Mouse (Mus musculus): ENCODE results near the gene Copz2. TPM values are rescaled to one million over a fixed set of nuclear protein-coding genes. Genes with fewer than 3 reads are reported as not detected.

Gene Copz2
- total and polyA plus RNA-seq, 3 experiments, result 0.35 to 4.1 (median 0.99) TPM

DNA sequence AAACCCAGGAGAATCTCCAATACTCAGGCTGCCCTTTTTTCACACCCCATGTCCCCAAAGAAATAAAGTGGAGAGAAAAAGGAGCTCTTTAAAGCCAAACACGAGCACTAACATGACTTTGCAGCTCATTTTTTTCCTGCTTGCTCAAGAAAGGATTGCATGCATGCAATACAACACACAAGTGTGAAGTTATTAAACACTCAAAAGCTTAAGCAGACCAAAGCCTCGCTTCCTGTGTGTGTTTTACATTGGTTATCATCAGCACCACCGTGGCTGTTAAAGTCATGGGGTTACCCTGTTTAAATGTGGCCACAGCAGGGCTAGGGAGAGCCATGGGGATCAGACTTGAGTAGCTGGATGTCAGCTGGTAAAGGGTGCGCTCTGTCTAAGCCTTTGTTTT lies 27.4 kb downstream of the Copz2 start:
- in situ Hi-C loops (cut with MboI; ENCODE audit: low pct_ligation_motif_present, low pct_unique_long_range_greater_than_20kb, low sequenced_read_pairs), result no loop called here
- Histone ChIP-seq H3K9me3 (replicated peaks; ENCODE audit: low read length) (no peaks in the 10 kb centered on the region), H3K36me3 (replicated peaks in 1 of 2; ENCODE audit: control insufficient read depth in 1 of 2, insufficient read depth in 1 of 2, low read length in 1 of 2) (no peaks in the 10 kb centered on the region), H3K4me3 (replicated peaks in 1 of 3; ENCODE audit: low read depth in 2 of 3, low read length in 2 of 3, poor library complexity in 1 of 3) (no peak overlapping the region), H3K4me1 (ENCODE audit: control insufficient read depth in 1 of 2, insufficient read depth in 2 of 2) (peaks cover 8 to 37% of the 10 kb centered on the region in 2 experiments; a peak in 3 of 4 replicates), H3K9ac (ENCODE audit: insufficient read depth, low read depth) (no peak overlapping the region), H3K79me2 (replicated peaks; ENCODE audit: control insufficient read depth, extremely low read depth, insufficient read depth, poor library complexity, severe bottlenecking) (no peaks in the 10 kb centered on the region), H3K27ac (ENCODE audit: insufficient read depth, low read depth) (no peak overlapping the region), H3K27me3 (replicated peaks) (peaks cover 95% of the 10 kb centered on the region), H3K4me2 (ENCODE audit: insufficient read depth, low read depth, poor library complexity, severe bottlenecking) (no peak overlapping the region)
- dilution Hi-C loops (cut with MboI; ENCODE audit: extremely low pct_ligation_motif_present, extremely low pct_unique_long_range_greater_than_20kb, low sequenced_read_pairs), result no loop called here
- no peak for DNase-seq (ENCODE audit: extremely low read depth)
- no peak for TF ChIP-seq USF1 (IDR thresholded peaks at IDR 0.05; ENCODE audit: low read depth, low read length)
- TF ChIP-seq IRF4 (IDR thresholded peaks at IDR 0.05; ENCODE audit: low read depth, low read length), result no peak
- no peak for TF ChIP-seq HCFC1 (IDR thresholded peaks at IDR 0.05; ENCODE audit: low read depth, low read length)
- TF ChIP-seq POLR2AphosphoS2 (IDR thresholded peaks at IDR 0.05; ENCODE audit: low read depth, low read length), result no peak
- no peak for TF ChIP-seq TBP (conservative IDR thresholded peaks at IDR 0.05; ENCODE audit: low read depth, low read length)
- no peak for TF ChIP-seq USF2 (conservative IDR thresholded peaks at IDR 0.05; ENCODE audit: low read depth, low read length)
- TF ChIP-seq ZC3H11A (IDR thresholded peaks at IDR 0.05; ENCODE audit: low read depth, low read length), result no peak

DNA sequence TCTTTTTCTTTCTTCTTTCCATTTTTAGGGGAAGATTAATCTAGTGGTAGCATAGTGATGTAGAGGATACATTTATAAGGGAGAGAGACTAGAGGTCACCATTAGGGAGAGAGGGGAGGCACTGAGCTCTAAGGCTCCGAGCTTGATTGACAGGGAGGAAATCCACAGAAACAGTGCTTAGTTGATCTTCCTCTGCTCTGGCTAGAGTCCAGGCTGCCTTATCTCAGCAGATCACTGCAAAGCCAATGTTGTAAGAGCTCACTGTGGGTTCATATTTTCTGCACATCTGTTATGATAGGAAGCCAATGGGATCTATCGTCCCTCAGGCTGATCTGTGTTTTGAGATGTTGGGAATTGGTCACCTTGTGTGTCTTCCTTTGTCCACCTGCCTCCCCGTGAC lies 29.0 kb downstream of the Copz2 start:
- TF ChIP-seq USF1 (IDR thresholded peaks at IDR 0.05; ENCODE audit: low read depth, low read length) (no peak), MEF2A (IDR thresholded peaks at IDR 0.05; ENCODE audit: borderline replicate concordance, low read depth, low read length) (no peak), TBP (conservative IDR thresholded peaks at IDR 0.05; ENCODE audit: low read depth, low read length) (no peak), SIN3A (IDR thresholded peaks at IDR 0.05; ENCODE audit: low read length) (no peak), MAZ (IDR thresholded peaks at IDR 0.05; ENCODE audit: low read depth, low read length) (no peak), CHD1 (IDR thresholded peaks at IDR 0.05; ENCODE audit: low read depth, low read length) (no peak), ZMIZ1 (IDR thresholded peaks at IDR 0.05; ENCODE audit: low read depth, low read length) (no peak), UBTF (IDR thresholded peaks at IDR 0.05; ENCODE audit: low read depth, low read length) (no peak), ETS1 (conservative IDR thresholded peaks at IDR 0.05; ENCODE audit: low read depth, low read length) (no peak), CHD2 (IDR thresholded peaks at IDR 0.05; ENCODE audit: low read length) (no peak), POLR2A (IDR thresholded peaks at IDR 0.05; ENCODE audit: low read depth, low read length) (no peak), IRF4 (IDR thresholded peaks at IDR 0.05; ENCODE audit: low read depth, low read length) (no peak), ZKSCAN1 (IDR thresholded peaks at IDR 0.05; ENCODE audit: borderline replicate concordance, low read depth, low read length) (no peak), ELF1 (IDR thresholded peaks at IDR 0.05; ENCODE audit: low read depth, low read length) (no peak), RAD21 (IDR thresholded peaks at IDR 0.05; ENCODE audit: low read depth, low read length) (no peak), BHLHE40 (IDR thresholded peaks at IDR 0.05; ENCODE audit: low read depth, low read length) (no peak), ZC3H11A (IDR thresholded peaks at IDR 0.05; ENCODE audit: low read depth, low read length) (no peak), NRF1 (IDR thresholded peaks at IDR 0.05; ENCODE audit: low read depth, low read length) (no peak)
- no peak overlapping the region for H3K9ac ChIP-seq (ENCODE audit: insufficient read depth, low read depth)
- H3K4me3 ChIP-seq (replicated peaks in 1 of 3; ENCODE audit: low read depth in 2 of 3, low read length in 2 of 3, poor library complexity in 1 of 3), result no peak overlapping the region
- in situ Hi-C loops (cut with MboI; ENCODE audit: low pct_ligation_motif_present, low pct_unique_long_range_greater_than_20kb, low sequenced_read_pairs), result no loop called here
- dilution Hi-C loops (cut with MboI; ENCODE audit: extremely low pct_ligation_motif_present, extremely low pct_unique_long_range_greater_than_20kb, low sequenced_read_pairs), result no loop called here
- peaks cover 91% of the 10 kb centered on the region for H3K27me3 ChIP-seq (replicated peaks)
- peaks cover 8 to 32% of the 10 kb centered on the region in 2 experiments; a peak in 3 of 4 replicates for H3K4me1 ChIP-seq (ENCODE audit: control insufficient read depth in 1 of 2, insufficient read depth in 2 of 2)
- no peaks in the 10 kb centered on the region for H3K9me3 ChIP-seq (replicated peaks; ENCODE audit: low read length)
- no peak overlapping the region for H3K4me2 ChIP-seq (ENCODE audit: insufficient read depth, low read depth, poor library complexity, severe bottlenecking)
- no peaks in the 10 kb centered on the region for H3K79me2 ChIP-seq (replicated peaks; ENCODE audit: control insufficient read depth, extremely low read depth, insufficient read depth, poor library complexity, severe bottlenecking)
- no peak for DNase-seq (ENCODE audit: extremely low read depth)
- no peaks in the 10 kb centered on the region for H3K36me3 ChIP-seq (replicated peaks in 1 of 2; ENCODE audit: control insufficient read depth in 1 of 2, insufficient read depth in 1 of 2, low read length in 1 of 2)
- H3K27ac ChIP-seq (ENCODE audit: insufficient read depth, low read depth), result no peak overlapping the region
